Mouse (Mus musculus) testis, postnatal 10 days (tissue): ENCODE data around the gene Cd2.

ENCODE experiments used
- DNase-seq: peaks from one replicate; pipeline ENCODE4 v3.0.0; 2021; ENCODE audit warnings: low spot score

Gene Cd2

GRCm38 (mm10) chr3:101287911-101288311, at the start of gene Cd2:
Gene Cd2 (minus strand): TSS chr3:101287939.
- no peak for DNase-seq

DNA sequence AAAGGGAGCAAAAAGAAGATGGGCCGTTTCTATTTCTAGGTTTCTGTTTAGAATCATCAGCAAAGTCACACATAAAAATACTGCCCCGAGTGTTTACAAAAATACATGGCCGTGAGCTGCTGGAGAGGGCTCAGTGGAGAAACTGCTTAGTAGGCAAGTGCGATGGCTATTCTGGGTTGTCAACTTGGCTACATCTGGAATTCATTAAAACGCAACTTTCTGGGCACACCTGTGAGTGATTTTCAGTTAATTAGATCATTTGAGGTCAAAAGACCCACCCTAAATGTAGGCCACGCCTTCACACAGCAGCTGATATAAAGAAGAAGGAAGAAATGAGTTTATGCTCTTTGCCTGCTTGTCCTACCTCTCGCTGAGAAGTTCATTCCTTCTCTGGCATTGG, 40.9 kb upstream of the Cd2 start:
- DNase-seq = no peak

- no peak for DNase-seq
Measured at GRCm38 (mm10) chr3:101327248-101327647, 39.5 kb upstream of the Cd2 start.

GRCm38 (mm10) chr3:101322437-101322836, 34.7 kb upstream of the Cd2 start:
- no peak for DNase-seq

GRCm38 (mm10) chr3:101320874-101321273, 33.1 kb upstream of the Cd2 start:
- no peak for DNase-seq

DNA sequence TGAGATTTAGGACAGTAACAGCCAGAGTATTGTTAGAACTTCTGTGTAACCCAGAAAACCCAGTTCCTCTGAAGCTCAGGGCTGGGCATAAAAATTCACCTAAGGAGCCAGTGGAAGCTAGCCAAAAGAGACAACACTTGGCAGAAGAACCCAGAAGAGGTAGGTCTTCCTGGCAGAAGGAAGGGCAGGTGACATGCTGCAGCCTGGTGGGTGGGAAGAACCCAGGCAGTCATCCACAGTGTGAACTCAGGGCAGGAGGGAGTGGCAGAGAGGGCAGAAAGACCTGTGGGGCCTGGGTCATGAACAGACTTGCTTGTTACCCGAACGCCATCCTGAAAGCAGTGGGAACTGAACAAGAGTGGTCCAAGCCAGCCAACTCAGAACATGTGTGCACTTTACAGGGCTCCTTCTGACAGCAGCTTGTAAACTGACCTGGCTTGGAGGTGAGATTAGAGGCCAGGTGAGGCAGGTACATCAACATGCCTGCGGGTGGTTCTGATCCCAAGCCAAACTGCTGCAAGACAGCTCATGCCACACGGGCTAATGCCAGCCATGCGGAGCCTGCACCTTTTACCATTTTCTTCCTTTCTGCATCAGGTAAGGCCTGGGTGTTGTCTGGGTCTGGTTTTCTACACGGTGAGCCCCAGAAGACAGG, 30.9 kb upstream of the Cd2 start:
- no peak for DNase-seq

DNA sequence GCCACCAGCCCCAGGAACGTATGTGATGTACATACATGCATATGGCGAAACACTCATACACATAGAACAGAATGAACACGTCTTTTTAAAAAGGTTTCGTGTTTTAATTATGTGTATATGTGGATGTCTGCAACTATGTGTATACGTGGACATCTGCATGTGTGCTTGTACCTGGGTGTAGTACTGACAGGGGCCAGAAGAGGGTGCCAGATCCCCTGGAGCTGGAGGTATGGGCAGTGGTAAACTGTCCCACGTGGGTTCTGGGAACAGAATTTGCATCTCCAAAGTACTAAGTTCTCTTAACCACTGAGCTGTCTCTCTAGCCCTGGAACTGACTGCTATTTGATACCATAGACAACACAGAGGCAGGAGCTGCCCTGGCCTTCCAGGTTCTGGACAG, 30.4 kb upstream of the Cd2 start:
- DNase-seq = peak; percentile 68

- DNase-seq = no peak
Measured at GRCm38 (mm10) chr3:101314954-101315353, 27.2 kb upstream of the Cd2 start.

- DNase-seq = no peak
Measured at GRCm38 (mm10) chr3:101313266-101314051, 25.7 kb upstream of the Cd2 start.

DNA sequence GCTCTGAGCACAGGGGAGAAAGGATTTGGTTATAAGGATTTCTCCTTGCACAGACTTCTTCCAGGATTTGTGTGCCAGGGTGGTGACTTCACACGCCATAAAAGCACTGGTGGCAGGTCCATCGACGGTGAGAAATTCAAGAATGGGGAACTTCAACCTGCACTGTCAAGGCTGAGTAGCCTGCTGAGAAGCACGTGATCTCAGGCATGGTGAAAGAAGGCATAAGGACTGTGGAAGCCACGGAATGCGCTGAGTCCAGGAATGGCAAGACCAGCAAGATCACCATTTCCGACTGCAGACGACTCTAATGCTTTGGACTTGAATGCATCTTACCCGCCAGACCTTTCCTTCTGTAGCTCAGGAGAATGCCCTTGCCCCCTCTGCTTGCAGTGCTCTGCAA, 23.2 kb upstream of the Cd2 start:
- DNase-seq = no peak

- DNase-seq = no peak
Measured at GRCm38 (mm10) chr3:101309626-101310025, 21.9 kb upstream of the Cd2 start.

- DNase-seq = no peak
Measured at GRCm38 (mm10) chr3:101306090-101306489, 18.4 kb upstream of the Cd2 start.

- no peak for DNase-seq
Measured at GRCm38 (mm10) chr3:101305046-101305445, 17.3 kb upstream of the Cd2 start.

DNA sequence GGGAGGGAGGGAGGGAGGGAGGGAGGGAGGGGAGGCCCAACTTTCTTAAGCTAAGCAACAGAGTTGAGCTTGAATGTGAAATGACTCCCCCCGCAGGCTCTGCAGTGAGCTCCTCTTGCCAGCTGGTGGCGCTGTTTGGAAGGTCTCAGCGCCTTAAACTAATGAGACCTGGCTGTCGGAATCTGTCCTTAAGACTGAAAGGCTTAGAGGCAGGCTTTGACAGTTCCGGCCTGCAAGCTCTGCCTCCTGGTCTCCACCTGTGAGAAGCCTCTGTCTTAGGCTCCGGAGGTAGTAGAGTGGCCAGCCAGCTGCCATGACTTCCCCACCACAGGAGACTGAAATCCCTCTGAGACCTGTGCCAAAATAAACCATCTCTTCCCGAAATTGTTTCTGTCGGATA, 16.4 kb upstream of the Cd2 start:
- DNase-seq = peak; percentile 89

DNA sequence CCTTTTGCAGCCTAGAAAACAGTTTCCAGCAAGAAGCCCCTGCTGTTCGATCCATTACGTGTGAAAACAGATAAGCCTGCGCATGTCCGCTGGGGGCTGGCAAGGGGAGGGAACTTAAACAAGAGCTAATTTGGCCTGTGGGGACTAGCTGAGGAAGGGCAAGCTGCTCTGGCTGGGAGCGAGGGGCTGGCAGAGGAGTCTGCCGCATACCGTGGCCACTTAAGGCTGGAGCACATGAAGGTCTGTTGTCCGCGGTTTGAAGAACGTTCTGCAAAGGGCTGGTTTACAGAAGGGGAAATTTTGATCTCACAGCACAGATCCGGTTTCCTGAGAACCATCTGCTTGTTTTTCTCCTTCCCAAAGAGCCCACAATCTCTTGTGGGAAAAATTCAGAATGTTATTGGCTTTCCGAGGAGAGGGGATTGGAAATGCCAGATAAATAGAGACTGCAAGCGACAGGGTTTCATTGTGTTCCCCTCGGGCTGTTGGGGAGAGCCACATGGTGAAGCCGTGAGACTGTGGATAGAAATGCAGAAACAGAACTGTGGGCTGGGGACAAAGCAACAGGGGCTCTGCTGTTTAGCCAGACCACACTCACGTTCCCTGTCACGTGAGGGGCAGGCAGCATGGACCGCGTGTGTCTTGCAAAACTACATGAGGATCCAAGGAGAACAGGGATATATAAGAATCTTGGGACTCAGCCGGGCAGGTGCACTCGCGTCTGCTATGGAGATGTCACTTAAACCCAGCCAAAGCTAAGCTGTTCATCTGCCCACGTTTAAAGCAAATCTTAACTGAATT, 12.7 kb upstream of the Cd2 start:
- DNase-seq = no peak

DNA sequence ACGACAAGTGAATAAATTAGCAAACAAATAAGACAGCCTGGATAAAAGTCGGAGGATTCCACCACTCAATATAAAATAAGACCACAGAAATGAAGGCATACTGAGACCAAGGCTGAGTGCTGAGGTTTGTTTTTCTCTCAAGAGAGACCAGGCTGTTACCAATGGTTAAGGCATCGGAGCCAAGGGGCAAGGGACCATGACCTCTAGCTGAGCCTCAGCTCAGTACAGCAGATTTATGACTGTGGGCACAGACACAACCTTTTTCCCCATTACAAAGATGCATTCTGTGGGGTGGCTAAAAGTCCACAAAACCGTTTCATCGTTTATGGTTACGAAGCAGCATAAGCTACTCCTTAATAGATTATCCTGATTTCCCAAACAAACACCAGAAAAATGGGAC, 11.9 kb upstream of the Cd2 start:
- DNase-seq = no peak

GRCm38 (mm10) chr3:101297221-101297620, 9.5 kb upstream of the Cd2 start:
- no peak for DNase-seq

DNA sequence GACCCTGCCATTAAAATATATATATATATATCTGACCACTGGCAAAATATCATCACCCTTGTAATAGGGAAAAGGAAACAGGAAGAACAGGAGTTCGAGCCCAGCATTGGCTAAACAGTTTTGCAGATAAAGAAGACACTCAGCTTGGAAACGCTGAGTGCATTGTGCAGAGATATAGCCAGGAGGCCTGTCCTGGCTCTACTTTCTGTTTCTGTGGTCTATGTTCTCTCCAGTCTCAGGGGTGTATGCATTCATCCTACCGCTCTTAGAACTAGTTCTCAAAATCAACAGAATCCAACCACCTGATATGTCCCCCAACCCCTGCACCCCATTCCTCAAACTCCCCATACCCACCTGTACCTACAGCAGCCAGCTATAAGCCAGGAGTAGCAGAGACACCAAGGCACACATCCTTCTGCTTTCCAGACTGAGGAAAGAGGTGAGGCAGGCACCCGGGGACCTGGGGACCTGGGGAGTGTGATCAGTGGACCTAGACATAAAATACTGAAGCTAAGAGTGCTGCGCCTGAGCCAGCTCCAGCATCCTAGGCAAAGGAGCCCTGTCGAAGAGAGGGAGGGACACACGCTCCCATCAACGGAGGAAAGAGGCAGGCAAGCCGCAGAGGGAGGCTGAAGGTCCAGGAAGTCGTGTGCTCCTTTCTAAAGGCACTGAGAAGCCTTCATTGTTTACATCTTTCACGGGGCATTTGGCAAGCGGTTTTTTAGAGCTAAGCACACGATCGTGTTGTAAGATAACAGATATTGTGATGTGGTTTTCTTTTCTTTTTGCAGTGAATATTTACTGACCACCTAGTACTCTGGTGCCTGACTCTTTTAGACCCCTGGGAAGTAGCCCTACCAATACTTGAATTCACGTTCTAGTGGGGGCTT, 8.4 kb upstream of the Cd2 start:
- DNase-seq = no peak

DNA sequence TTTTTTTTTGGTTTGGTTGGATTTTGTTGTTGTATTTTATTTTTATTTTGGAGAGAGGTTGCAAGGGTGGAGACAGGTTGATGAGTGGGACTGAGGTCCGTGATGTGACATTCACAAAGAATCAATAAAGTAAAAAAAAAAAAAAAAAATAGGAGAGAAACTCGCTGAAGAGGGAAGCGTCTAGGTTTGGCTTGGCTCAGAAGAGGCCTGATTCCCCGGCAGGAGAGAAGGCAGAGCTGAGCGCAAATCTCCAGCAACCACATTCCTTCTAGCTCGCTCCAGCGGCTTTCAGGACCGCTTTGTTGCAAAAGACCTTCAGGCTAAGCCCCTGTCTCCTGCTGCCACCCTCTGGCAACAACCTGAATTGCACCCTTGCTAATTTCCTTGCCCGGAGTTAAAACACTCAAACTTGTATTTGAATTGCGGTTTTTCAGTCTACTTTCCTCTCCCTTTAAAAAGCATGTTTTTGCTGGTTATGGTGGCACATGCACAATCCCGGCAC, 7.7 kb upstream of the Cd2 start:
- peak; percentile 96 for DNase-seq

DNA sequence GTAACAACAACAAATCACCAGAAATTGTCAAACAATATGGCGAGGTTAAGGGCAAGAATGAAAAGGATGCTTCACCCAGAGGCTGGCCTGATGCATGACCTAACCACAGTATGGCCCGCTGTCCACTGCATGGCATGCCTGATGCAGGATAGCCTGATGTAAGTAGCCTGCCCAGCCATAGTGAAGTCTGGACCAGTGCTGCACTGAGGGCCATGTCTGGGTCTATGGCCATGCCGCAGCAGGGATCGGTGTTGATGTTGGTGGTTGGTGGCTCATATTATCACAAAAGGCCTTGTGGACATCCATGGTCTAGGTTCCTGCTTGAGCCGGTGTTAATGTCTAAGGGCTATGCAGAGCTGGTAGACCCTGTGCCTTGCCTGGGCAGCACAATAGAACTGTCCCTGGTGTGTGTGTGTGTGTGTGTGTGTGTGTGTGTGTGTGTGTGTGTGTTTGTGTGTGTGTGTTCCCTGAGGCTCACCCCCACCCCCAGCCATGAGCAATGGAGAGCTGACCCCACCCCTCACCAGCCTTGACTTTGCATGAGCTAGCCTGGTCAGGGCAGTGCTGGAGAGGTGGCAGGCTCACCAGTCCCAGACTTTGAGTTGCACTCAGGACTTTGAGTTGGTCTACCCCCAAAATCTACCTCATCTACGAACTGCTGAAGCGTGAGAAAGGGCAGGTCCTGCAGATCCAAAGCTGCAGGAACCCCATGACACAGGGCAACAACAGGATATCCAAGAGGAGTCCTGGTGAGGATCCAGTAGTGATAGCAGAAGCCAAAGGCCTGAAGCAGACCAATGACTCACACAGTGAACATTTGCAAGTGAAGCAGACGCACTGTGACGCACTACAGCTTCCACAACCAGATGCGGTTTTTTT, 7.0 kb upstream of the Cd2 start:
- DNase-seq = no peak
